Mouse (Mus musculus): ENCODE measurements around the gene Tnrc6b. TPM values are rescaled to one million over a fixed set of nuclear protein-coding genes. Genes with fewer than 3 reads are reported as not detected.

Tnrc6b gene
- total RNA-seq, 2 experiments from 2014 or later = 101 to 102 TPM

- no peak for DNase-seq (ENCODE audit: low spot score in 2 of 2)
Measured at GRCm38 (mm10) chr15:80781218-80781806, 70.2 kb downstream of the Tnrc6b start.

GRCm38 (mm10) chr15:80784553-80784971 is 73.4 kb downstream of the Tnrc6b start:
- no peak for DNase-seq (ENCODE audit: low spot score in 2 of 2)

- no peak for DNase-seq (ENCODE audit: low spot score in 2 of 2)
Measured at GRCm38 (mm10) chr15:80785699-80786098, 74.6 kb downstream of the Tnrc6b start.

- no peak for DNase-seq (ENCODE audit: low spot score in 2 of 2)
Measured at GRCm38 (mm10) chr15:80787746-80788145, 76.6 kb downstream of the Tnrc6b start.

GRCm38 (mm10) chr15:80792556-80792955 is 81.4 kb downstream of the Tnrc6b start:
- no peak for DNase-seq (ENCODE audit: low spot score in 2 of 2)

- DNase-seq (ENCODE audit: low spot score in 2 of 2) = no peak
Measured at GRCm38 (mm10) chr15:80795076-80795475, 84.0 kb downstream of the Tnrc6b start.

- peak; percentile 15 to 27 for DNase-seq (ENCODE audit: low spot score in 2 of 2)
Measured at GRCm38 (mm10) chr15:80797757-80798156, 86.6 kb downstream of the Tnrc6b start.

- DNase-seq (ENCODE audit: low spot score in 2 of 2) = peak; percentile 89 to 91
Measured at GRCm38 (mm10) chr15:80798367-80799073, 87.4 kb downstream of the Tnrc6b start.

GRCm38 (mm10) chr15:80799074-80799633 is 88.0 kb downstream of the Tnrc6b start:
- peak; percentile 30 to 40 for DNase-seq (ENCODE audit: low spot score in 2 of 2)

- DNase-seq (ENCODE audit: low spot score in 2 of 2) = peak; percentile 23 to 47
Measured at GRCm38 (mm10) chr15:80799634-80800137, 88.6 kb downstream of the Tnrc6b start.

- no peak for DNase-seq (ENCODE audit: low spot score in 2 of 2)
Measured at GRCm38 (mm10) chr15:80800201-80800600, 89.1 kb downstream of the Tnrc6b start.

- no peak for DNase-seq (ENCODE audit: low spot score in 2 of 2)
Measured at GRCm38 (mm10) chr15:80800765-80801164, 89.7 kb downstream of the Tnrc6b start.

- DNase-seq (ENCODE audit: low spot score in 2 of 2) = no peak
Measured at GRCm38 (mm10) chr15:80801597-80801996, 90.5 kb downstream of the Tnrc6b start.

GRCm38 (mm10) chr15:80807162-80807561 is 96.0 kb downstream of the Tnrc6b start:
- DNase-seq (ENCODE audit: low spot score in 2 of 2) = no peak

GRCm38 (mm10) chr15:80810226-80810625 is 99.1 kb downstream of the Tnrc6b start:
- DNase-seq (ENCODE audit: low spot score in 2 of 2) = no peak

- no peak for DNase-seq (ENCODE audit: low spot score in 2 of 2)
Measured at GRCm38 (mm10) chr15:80812840-80813239, 101.7 kb downstream of the Tnrc6b start.

GRCm38 (mm10) chr15:80814792-80815191 is 103.7 kb downstream of the Tnrc6b start:
- no peak for DNase-seq (ENCODE audit: low spot score in 2 of 2)

GRCm38 (mm10) chr15:80822276-80822675 is 111.2 kb downstream of the Tnrc6b start:
- no peak for DNase-seq (ENCODE audit: low spot score in 2 of 2)

GRCm38 (mm10) chr15:80831170-80831569 is 120.1 kb downstream of the Tnrc6b start:
- no peak for DNase-seq (ENCODE audit: low spot score in 2 of 2)

GRCm38 (mm10) chr15:80832808-80833207 is 121.7 kb downstream of the Tnrc6b start:
- no peak for DNase-seq (ENCODE audit: low spot score in 2 of 2)

- DNase-seq (ENCODE audit: low spot score in 2 of 2) = no peak
Measured at GRCm38 (mm10) chr15:80836246-80836645, 125.1 kb downstream of the Tnrc6b start.

GRCm38 (mm10) chr15:80838836-80839235 is 127.7 kb downstream of the Tnrc6b start:
- no peak for DNase-seq (ENCODE audit: low spot score in 2 of 2)

Data from left cerebral cortex, adult 18-20 months (tissue).